Mouse (Mus musculus) kidney, adult 9 months (tissue): ENCODE data around the gene Fgd6.

Source experiments
- DNase-seq: peaks from one replicate; pipeline ENCODE4 v3.0.0; 2022

The Fgd6 gene

GRCm38 (mm10) chr10:94047024-94047423, 11.2 kb downstream of the Fgd6 start:
- no peak for DNase-seq

- DNase-seq, result peak; percentile 12
Measured at GRCm38 (mm10) chr10:94047845-94048559, 12.2 kb downstream of the Fgd6 start.

GRCm38 (mm10) chr10:94049121-94049520, 13.3 kb downstream of the Fgd6 start:
- DNase-seq, result no peak

- DNase-seq, result no peak
Measured at GRCm38 (mm10) chr10:94050736-94051135, 14.9 kb downstream of the Fgd6 start.

- DNase-seq, result no peak
Measured at GRCm38 (mm10) chr10:94056487-94056886, 20.7 kb downstream of the Fgd6 start.

GRCm38 (mm10) chr10:94059618-94060055, 23.8 kb downstream of the Fgd6 start:
- DNase-seq, result no peak

- DNase-seq, result no peak
Measured at GRCm38 (mm10) chr10:94060190-94060589, 24.4 kb downstream of the Fgd6 start.

- DNase-seq, result no peak
Measured at GRCm38 (mm10) chr10:94062357-94062756, 26.6 kb downstream of the Fgd6 start.

GRCm38 (mm10) chr10:94066896-94067295, 31.1 kb downstream of the Fgd6 start:
- no peak for DNase-seq

- peak; percentile 26 for DNase-seq
Measured at GRCm38 (mm10) chr10:94068701-94069100, 32.9 kb downstream of the Fgd6 start.

- DNase-seq, result no peak
Measured at GRCm38 (mm10) chr10:94071641-94072040, 35.8 kb downstream of the Fgd6 start.

GRCm38 (mm10) chr10:94072261-94072915, 36.6 kb downstream of the Fgd6 start:
- peak; percentile 53 for DNase-seq

- no peak for DNase-seq
Measured at GRCm38 (mm10) chr10:94072916-94073465, 37.2 kb downstream of the Fgd6 start.

- DNase-seq, result peak; percentile 11
Measured at GRCm38 (mm10) chr10:94076966-94077825, 41.4 kb downstream of the Fgd6 start.

GRCm38 (mm10) chr10:94080740-94081139, 44.9 kb downstream of the Fgd6 start:
- DNase-seq, result peak; percentile 13

- DNase-seq, result peak; percentile 15
Measured at GRCm38 (mm10) chr10:94082040-94082734, 46.4 kb downstream of the Fgd6 start.

- DNase-seq, result no peak
Measured at GRCm38 (mm10) chr10:94086315-94086714, 50.5 kb downstream of the Fgd6 start.

GRCm38 (mm10) chr10:94087367-94088077, 51.7 kb downstream of the Fgd6 start:
- DNase-seq, result peak; percentile 19

GRCm38 (mm10) chr10:94090032-94090431, 54.2 kb downstream of the Fgd6 start:
- DNase-seq, result no peak

- no peak for DNase-seq
Measured at GRCm38 (mm10) chr10:94093534-94093933, 57.7 kb downstream of the Fgd6 start.

GRCm38 (mm10) chr10:94095743-94096465, 60.1 kb downstream of the Fgd6 start:
- no peak for DNase-seq
